Mouse (Mus musculus) kidney, adult 2 months (tissue): ENCODE data around the gene Hoxa11.

Source experiments
- CTCF ChIP-seq: fragments of 200-500 bp; conservative IDR thresholded peaks from 2 replicates; pipeline ENCODE4 v1.5.1; 2011; ENCODE audit warnings: low read depth, mild to moderate bottlenecking, control low read depth, low read length, moderate library complexity, mixed read lengths; ENCODE audit not compliant: insufficient read depth, insufficient read length
- POLR2A ChIP-seq: fragments of 200-500 bp; IDR thresholded peaks from one replicate; pipeline ENCODE4 v1.6.1; 2011; ENCODE audit warnings: low read depth, low read length, control low read depth

GRCm38 (mm10) chr6:52246916-52247315 is 1.3 kb upstream of the Hoxa11 start:
- TF ChIP-seq POLR2A (no peak), CTCF (no peak)
